Mouse (Mus musculus) left cerebral cortex, postnatal 14 days (tissue): ENCODE results near the gene Amtn. TPM values are rescaled to one million over a fixed set of nuclear protein-coding genes. Genes with fewer than 3 reads are reported as not detected.
A peak's percentile ranks its signal among the peaks of the same experiment; 100 is the strongest.
"Not testable (repeated sequence)": the region's sequence is repeated elsewhere in the genome, so short reads cannot be mapped to it uniquely, and the experiment has no call there.

ENCODE experiments used
- DNase-seq, 2 experiments: peaks; one replicate each; pipeline ENCODE4 v3.0.0; 2021 to 2022; ENCODE audit warnings: low spot score in 2 of 2, mixed read lengths in 1 of 2
- intact Hi-C: fragments of 180-260 bp; cut with DNase I; formaldehyde crosslinking; loops from one replicate; pipeline ENCODE4 v1.15.1; 2025
- long read RNA-seq, 2 experiments: library from polyadenylated mRNA; stranded (forward); transcript quantifications; one replicate each; pipeline ENCODE4 v2.0.0; 2021
- total RNA-seq, 2 experiments: library from RNA; stranded (reverse); gene quantifications; 2 replicates each; pipeline ENCODE4 v1.2.3; 2021

Gene Amtn
- not detected for total RNA-seq
- long read RNA-seq, experiment 1, result 0 reads
- long read RNA-seq, experiment 2, result 0 reads

DNA sequence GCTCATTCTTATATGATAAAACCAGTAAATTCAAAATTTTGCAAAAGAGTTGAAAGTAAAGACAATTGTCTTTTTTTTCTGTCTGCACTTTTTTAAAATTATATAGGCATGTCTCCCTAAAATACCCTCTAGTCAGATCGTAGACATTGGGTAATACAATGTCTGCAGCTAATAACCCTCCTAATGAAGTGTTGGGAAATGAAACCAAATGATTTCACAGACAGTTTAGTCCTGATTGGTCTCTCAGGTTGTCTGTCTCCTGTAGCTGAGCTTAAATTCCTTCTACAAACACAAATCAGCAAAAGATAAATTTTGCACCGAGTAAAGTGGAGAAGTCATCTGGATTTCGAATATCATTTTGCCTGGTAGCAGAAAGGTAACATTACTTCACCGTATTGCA lies at the start of gene Amtn:
TSS of gene Amtn (plus strand) at position 301 of the 400 bp plus-strand sequence.
- intact Hi-C loops, result no loop called here
- no peak for DNase-seq

DNA sequence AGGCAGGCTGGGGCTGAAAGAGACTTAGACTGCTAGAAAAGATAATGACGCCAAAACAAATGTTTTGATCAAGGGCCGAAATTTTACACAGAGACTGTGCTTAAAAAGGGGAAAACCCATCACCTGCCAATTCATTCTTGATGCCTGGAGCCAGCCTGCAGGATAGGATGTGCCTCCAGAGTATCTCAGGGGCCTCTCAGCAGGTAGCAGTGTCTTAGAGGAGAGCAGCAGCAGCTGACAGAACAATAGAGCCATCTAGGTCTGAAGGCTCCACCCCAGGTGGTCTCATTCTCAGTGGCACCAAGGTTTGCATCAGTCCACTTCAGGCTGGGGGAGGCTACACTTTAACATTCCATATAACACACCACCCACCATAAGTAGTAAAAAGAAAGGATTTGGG lies 27.4 kb upstream of the Amtn start:
- DNase-seq, intact Hi-C loops: not testable (repeated sequence)

DNA sequence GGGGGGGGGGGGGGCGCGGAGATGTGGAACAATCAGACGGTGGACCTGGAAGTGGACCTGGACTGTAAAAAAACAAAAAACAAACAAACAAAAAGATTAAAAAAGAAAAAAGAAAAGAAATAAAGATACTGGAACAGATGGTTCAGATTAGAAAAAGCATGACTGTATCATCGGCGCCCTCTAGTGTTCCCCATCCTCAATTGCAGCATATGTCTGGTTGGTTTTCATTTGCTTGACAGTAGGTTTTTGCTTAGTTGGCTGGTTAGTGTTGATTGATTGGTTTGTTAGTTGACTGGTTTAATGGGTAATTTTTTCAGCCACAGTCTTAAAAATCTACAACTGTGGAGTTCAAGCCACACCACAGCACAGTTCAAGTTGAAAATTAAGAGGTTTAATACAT lies 11.1 kb upstream of the Amtn start:
- peak; percentile 40 to 65 for DNase-seq
- intact Hi-C loops, result no loop called here

DNA sequence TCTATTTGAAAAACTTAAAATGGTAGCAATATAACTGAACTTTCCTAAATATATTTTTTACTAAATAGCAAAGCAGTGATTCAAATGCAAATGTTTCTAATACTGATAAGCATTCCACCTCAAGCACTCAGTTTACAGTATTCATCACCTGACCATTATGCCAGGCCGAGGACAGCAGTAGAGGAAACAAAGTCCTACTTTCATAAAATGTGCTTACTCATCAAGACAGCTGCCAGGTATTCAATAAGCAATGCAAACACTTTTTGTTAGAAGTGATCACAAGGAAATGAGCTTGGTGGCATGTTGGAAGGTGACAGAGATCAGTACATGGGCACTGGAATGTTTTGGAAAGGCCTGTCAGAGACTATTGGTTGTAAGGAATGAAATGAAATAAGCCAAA lies 9.0 kb upstream of the Amtn start:
- no peak for DNase-seq
- intact Hi-C loops, result no loop called here

DNA sequence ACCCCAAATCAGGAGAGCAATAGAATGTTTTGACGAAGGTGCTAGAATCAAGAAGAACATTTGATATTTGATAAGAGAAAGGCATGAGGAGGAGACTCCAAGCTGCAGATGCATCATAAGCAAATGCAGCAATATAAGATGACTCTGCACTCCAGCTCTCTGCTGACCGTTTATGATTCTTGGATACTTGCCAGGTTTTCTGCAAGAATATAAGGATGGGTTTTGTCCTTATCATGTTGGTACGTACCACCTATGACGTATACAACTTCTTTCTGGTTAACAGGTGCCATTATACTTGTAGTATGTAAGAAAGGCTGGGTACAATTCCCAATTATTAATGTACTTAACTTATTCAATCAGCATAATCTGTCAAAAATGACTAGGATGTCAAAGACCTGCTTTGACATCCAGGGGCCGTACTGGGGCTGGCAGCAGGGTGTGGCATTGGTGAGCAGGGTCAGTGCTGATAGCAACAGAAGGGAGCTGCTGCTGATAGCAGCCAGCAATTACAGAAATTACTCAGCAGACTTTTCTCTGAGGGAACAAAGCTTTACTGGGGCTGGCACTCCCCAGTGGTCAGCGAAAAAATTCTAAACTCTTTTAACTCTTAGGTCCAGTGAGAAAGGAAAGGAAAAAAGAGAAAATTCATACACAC lies 5.2 kb upstream of the Amtn start:
- no peak for DNase-seq
- intact Hi-C loops, result no loop called here

DNA sequence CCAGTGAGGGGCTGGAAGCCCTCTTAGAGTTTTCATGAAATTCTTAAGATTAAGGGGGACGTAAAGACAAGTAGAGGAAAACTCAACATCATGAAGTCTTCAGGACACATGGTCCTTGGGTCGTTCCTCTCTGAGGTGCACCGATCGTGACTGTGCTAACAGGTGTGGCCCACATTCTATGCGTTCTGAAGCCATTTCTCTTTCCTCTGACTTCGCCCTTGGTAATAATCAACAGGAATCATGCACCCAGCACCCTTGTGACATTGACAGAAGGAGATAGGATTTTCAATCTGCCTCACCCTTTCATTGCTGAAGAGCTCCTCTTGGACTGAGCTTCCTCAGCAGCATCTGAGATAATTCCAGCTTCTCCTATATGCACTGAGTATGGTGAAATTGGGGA lies 3.3 kb upstream of the Amtn start:
- DNase-seq, result no peak

DNA sequence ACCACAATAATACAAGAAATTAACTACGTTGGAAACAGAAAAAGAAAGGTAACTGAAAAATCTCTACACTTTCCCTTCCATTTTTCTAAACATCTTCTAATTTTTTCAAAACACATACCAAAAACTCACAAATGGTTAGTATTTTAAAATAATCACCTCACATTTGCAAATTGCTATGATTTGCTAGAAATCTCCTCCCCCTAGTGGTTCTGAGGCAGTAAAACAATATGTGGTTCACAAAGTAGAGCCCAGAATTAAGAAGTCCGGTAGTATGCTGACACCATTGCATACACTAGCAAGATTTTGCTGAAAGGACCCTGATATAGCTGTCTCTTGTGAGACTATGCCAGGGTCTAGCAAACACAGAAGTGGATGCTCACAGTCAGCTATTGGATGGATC lies 16.1 kb downstream of the Amtn start:
- intact Hi-C loops, result loop anchor here (10.0 kb wide), 1 partner anchor 607 kb away; no protein-coding TSS in a partner anchor
- DNase-seq, result not testable (repeated sequence)

More for the DNA sequence above, 3.3 kb upstream of the Amtn start:
- intact Hi-C loops, result no loop called here

DNA sequence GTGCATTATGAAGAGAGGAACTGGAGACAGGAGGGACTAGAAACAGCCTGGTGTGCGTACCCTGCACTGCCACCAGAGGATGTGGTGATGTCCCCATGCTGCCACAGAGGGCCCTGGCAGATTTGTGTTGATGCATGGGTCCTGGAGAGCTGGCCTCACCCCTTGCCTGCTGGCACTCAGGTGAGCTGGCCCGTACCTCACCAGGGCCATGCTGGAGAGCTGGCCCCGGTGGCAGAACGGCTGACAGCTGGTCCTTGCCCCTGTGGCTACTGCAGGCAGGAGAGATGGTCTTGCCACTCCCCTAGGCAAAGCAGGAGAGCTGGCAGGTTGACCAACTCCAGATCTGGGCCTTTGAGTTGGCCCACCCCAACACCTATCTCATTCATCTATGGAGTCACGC lies 22.7 kb downstream of the Amtn start:
- intact Hi-C loops, result loop anchor here (10.0 kb wide), 1 partner anchor 614 kb away; no protein-coding TSS in a partner anchor
- DNase-seq, result no peak

DNA sequence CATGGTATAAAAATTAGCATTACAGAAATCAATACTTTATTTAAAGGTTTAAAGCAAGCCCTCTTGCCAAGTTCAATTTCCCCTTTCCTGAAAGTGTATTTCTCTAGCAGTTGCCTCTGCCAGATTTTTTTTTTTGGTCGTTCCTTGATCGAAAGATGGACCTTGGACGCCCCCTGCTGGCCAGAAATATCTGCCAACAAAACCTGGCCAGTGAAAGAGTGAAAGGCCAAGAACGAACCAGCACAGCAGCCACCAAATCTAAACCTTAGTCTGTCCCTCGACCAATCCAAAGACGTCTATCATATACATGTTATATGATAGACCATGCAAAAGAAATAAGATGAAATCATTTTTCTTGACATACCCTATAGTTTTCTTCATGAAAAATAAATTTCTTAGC lies 23.9 kb downstream of the Amtn start:
- intact Hi-C loops, result loop anchor here (10.0 kb wide), 1 partner anchor 615 kb away; no protein-coding TSS in a partner anchor
- DNase-seq, result peak; percentile 73 to 86

DNA sequence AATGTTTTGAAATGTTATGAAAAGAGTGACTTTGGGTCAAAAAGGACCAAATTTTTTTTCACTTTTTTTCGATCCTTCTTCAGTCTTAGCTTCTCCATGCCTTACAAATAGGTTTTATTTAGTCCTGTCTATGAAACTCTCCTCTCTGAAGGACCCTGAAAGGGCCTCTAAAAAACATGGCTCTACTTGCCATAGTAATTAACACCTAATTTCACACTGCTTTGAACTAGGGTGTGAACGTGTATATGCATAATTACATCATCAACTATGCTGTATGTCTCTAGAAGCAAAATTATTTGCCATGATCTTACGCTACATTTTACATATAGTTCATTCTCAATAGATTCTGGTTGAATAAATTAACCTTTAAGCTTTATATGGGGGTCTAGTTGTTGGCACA lies 25.6 kb downstream of the Amtn start:
- no peak for DNase-seq
- intact Hi-C loops, result no loop called here

DNA sequence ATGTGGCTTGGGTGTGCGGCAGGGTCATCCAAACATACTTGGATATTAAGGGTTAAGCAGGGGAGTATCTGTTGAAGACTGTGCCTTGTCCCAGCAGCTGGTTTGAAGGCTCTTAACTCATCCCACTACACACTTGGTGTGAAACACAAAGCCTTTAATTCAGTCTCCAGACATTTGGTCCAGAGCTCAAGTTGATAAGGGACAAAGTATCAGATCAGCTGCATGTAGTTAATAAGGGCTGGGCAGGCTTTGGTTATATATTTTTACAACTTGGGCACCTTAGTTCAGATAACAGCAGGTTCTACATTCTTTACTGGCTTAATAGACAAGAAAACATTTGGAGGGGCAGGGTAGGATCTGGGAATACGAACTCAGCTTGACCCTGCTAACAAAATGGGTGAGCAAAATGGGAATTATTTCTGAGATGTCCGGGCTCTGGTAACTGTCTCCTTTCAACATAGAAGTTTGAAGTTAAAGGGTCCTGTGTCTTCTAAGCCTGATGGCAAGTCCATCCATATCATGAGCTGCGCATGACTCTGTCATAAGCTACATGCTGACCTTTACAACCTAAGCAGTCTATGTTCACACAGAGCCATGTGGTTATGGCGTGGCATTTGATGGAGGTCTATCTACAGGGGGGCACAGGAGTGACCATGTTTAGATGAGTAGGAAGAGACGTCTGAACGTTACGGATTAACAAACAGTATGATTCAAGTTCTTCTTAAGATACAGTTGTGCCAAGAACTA lies 44.6 kb downstream of the Amtn start:
- intact Hi-C loops, result no loop called here
- DNase-seq, result no peak

DNA sequence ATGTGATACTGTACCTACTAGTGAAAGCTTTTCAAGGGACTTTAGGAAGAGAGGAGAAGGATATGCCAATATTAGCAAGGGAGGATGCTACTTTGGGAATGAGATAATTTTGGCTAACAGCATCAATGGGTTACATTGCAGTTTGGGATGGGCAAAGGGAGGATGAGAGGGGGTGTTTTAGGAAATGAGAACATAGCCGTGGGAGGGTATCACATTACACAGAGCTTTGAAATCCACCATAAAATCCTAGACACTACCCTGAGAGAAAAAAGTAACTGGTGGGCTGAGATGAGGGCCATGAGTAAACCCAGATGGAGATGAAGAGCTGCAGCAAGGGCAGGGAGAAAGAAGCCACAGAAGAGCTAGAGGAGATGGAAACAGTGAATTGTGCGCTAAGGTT lies 49.0 kb downstream of the Amtn start:
- DNase-seq, intact Hi-C loops: not testable (repeated sequence)

DNA sequence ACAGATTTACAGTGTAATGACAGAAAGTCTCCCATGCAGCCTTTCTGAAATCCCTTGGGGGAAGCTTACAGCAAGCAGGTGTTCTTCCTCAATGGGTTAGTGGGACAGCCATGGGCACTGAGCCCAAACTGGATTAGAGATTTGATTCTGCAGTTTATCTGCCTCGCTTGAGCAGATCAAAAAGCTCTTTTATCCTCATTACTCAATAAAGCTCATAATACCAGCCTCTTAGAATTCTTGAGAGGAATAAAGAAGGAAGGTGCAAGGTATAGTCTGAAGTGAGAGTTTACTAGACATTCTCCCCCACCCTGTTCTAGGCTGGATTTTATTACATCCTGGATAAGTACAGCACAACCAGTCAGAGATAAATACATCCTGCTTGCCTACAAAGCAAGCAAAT lies 50.8 kb downstream of the Amtn start:
- peak in 1 of 2 experiments; percentile 5 for DNase-seq
- intact Hi-C loops, result no loop called here

Other genes starting within 250 kb of the Amtn start
- not detected for gene Gm11115, start 222.0 kb upstream of the Amtn start, total RNA-seq
- not detected for gene Gm7714, start 107.2 kb upstream of the Amtn start, total RNA-seq
- gene Prol1, start 58.8 kb upstream of the Amtn start, total RNA-seq, result not detected
- not detected for gene Ambn, start 79.9 kb downstream of the Amtn start, total RNA-seq
- gene Enam, start 111.9 kb downstream of the Amtn start, total RNA-seq, result not detected
- under 1 TPM; 0.20 to 0.34 TPM for gene Jchain, start 151.8 kb downstream of the Amtn start, total RNA-seq
- gene Utp3, start 178.4 kb downstream of the Amtn start, total RNA-seq, result 10 to 100 TPM; 24.8 to 25.6 TPM
- gene Rufy3, start 188.9 kb downstream of the Amtn start, total RNA-seq, result 100 to 1,000 TPM; 190 to 191 TPM